Mouse (Mus musculus) urinary bladder, postnatal 10 days (tissue): ENCODE results near the gene Akr1d1.

Source experiments
- DNase-seq: peaks from one replicate; pipeline ENCODE4 v3.0.0; 2022; ENCODE audit warnings: low spot score

Akr1d1 gene

GRCm38 (mm10) chr6:37529940-37530339 is at the start of gene Akr1d1:
TSS of gene Akr1d1 (plus strand) at chr6:37530173.
- no peak for DNase-seq

GRCm38 (mm10) chr6:37481147-37481546 is 48.8 kb upstream of the Akr1d1 start:
- DNase-seq, result no peak

DNA sequence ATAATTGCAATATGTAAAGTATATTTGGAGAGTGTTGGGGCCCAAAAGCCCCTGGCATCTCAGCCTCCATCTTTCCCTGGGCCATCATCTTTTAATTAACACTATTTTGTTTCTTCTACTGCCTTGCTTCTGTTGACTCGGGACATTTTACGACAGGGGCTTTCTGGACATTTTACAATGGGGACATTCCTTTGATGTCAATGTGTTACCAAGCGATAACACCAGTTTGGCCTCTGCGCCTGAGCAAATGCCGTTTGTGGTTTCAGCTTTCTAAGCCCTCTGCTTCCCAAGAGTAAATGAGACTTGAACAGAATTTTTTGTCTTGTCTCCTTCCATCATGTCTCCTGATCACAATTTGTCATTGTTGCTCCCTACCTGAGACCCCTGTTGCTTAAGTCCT is 46.7 kb upstream of the Akr1d1 start:
- DNase-seq, result no peak

GRCm38 (mm10) chr6:37484588-37485070 is 45.3 kb upstream of the Akr1d1 start:
- no peak for DNase-seq

DNA sequence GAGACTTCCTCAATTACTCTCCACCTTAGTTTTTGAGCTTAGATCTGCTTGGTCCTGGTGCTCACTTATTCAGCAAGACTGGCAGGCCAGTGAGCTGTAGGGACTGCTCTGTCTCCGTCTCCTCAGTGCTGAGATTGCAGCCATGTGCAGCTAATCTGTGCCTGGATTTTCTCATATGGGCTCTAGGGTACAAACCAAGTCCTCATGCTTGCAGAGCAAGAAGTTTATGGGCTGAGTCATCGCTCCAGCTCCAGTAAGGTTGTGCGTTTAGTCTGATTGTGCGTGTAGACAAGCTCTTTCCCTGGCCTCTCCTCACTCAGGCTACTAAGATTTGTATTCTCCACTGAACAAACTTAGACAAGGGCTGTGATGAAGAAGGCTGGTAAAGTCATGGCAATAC is 43.5 kb upstream of the Akr1d1 start:
- DNase-seq, result no peak

DNA sequence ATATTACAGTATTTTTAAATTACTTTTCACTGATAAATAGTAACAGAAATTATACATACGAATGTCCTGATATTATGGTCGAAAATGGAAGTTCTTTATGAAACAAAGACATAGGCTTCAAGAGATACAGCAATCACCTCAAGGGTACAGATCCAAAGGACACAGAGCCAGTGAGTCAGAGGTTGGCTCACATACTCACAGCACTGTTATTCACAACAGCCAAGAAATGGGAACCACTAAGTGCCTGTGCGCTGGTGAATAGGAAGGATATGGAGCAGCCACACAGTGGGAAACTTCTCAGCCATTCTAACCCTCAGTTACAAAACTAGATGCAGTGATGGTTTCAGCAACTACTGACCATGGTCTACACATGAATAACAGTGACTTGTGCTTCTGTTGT is 37.7 kb upstream of the Akr1d1 start:
- DNase-seq, result no peak

DNA sequence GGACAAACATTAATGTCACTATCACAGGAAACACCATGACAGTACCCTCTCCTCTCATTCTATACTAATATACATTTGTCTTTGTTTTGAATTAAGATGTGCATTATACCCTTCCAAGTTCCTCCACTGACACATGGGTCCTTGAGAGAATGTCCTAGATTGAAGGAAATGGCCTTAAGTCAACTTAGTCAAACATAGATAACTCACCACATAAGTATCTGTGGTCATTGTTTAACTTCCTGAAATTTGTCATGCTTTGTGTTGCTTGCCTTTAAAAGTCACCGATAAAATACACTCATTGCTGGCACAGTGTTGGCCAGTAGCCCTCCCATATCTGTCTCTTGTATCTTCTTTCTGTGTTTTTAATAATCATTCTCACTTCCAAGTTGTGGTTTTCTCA is 35.0 kb upstream of the Akr1d1 start:
- no peak for DNase-seq

- no peak for DNase-seq
Measured at GRCm38 (mm10) chr6:37496866-37497265, 33.1 kb upstream of the Akr1d1 start.

DNA sequence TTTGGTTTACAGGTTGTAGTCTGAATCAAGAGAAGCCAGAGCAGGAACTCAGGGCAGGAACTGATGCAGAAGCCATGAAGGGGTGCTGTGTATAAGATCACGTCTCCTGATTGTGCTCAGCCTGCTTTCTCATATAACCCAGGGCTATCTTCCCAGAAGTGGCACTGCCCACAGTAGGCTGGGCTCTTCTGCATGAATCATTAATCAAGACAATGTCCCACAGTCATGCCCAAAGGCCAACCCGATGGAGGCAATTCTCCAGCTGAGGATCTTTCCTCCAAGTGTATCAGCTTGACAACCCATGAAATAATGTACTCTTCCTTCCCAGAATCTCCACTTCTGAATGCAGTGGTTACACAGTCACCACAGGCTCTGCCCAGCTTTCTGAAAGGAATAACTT is 24.4 kb upstream of the Akr1d1 start:
- no peak for DNase-seq

- no peak for DNase-seq
Measured at GRCm38 (mm10) chr6:37506909-37507515, 23.0 kb upstream of the Akr1d1 start.

DNA sequence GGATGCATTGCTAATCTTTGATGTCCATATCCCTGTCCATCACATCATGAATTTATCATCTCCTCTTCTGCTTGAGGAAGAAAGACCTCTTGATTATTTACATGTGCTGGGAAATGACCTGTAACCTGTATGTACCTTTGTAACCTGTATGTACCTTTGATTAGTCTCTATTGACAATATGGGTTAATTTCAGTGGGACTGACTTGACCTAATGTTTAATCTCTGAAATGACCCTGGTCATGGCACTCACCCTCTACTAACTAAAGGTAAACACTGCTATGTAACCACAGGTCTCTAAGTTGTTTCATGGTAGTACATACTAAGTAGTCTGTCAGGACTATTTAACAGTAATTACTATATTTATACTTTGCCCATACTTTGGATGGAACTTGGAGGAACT is 19.2 kb upstream of the Akr1d1 start:
- DNase-seq, result no peak

DNA sequence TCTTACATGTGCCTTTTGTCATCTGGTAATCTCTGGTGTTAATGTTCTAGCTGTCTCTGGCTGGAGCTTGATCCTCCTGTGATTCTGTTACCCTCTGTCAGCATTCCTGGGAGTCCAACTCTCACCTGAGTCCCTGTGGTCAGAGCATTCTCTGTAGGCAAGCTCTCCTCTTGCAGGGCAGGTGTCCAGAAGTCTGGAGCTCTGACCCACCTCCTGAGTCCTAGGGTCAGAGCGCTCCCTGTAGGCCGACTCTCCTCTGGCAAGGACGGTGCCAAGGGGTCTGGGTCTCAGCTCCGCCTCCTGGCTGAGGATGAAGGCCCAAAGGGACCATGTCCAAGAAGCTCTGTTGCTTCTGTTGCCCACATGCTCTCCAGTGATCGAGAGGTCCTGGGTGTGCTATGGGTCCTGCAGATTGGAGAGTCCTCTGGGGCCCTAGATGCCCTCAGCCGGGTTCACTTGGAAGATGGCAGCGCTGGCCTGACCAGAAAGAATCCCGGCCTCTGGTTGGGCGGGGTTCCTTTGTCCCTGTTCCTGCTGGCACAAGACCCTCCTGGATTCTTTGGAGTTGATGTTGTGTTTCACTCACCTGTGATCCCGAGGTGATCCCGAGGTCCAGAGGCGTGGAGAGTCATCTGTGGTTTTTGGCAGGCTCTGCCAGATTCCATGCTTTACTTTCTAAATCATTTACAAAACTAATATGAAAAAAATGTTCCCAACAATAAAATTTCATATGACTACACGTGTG is 9.2 kb upstream of the Akr1d1 start:
- DNase-seq, result no peak

DNA sequence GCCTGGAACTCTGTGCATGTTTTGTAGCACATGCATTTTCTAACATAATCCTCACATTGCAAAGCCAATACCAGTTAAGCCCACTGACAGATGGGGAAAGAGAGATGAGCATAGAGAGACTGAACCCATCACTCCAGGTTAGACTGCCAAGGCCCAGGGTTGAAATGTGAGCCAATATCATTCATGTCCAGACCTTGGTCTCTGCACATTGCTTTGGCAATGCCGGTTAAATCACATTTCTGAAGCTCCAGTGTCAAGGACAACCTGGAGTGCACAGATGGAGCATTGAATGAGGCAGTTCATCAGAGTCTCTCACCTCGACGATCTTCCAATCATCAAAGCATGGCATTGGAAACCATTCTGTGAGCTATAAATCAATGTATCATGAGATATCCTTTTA is 2.1 kb downstream of the Akr1d1 start:
- DNase-seq, result no peak

GRCm38 (mm10) chr6:37536831-37537230 is 6.9 kb downstream of the Akr1d1 start:
- DNase-seq, result no peak

DNA sequence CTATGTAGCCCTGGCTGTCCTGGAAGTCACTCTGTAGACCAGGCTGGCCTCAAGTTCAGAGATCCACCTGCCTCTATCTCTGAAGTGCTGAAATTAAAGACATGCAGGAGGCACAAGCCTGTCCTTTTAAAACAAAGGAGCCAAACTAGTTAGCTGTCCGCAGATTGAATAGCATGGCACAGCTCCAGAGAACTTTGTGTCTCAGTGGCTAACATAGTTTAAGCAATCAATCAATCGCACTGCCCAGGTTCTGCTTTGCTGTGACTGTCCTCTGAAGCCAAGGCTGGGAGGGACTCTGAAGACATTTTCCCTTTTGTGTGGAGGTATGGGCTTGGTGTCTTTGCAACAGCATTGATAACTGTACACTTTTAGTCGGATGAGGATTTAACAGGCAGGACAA is 7.8 kb downstream of the Akr1d1 start:
- no peak for DNase-seq

DNA sequence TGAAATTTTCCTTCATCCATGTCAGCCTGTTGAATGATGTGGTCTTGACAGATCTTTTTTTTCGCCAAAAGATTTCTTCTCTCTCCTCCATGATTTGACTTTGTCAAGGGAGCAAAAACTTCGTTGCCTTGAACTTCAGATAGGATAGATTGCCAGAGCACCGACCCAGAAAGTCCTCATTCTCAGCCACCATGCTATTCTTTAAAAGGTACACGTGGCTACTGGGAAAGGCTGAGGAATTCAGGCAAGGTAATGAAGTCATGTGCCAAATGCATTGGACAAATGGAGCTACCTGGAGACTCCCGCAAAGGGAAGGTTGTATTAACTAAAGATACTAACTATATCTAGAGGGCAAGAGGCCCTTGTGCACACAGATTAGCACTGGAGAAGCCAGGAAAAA is 8.8 kb downstream of the Akr1d1 start:
- no peak for DNase-seq

DNA sequence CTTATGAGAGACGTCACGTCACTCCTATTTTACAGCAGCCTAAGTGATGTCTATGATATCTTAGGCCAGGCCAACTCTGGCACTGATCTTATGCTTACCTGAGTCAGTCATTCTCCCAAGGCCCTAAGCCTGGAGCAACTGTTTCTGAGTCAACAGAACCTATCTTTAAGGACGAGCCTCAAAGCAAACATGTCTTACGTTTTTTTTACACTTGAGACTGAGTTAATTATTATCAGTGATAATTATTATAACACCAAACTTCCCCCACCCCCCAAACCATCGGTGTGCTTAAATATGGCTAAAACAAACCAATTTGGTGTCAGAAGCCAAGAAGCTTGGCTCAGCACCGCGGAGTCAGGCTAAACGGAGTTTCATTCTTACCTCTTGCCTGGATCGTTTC is 9.4 kb downstream of the Akr1d1 start:
- DNase-seq, result no peak

DNA sequence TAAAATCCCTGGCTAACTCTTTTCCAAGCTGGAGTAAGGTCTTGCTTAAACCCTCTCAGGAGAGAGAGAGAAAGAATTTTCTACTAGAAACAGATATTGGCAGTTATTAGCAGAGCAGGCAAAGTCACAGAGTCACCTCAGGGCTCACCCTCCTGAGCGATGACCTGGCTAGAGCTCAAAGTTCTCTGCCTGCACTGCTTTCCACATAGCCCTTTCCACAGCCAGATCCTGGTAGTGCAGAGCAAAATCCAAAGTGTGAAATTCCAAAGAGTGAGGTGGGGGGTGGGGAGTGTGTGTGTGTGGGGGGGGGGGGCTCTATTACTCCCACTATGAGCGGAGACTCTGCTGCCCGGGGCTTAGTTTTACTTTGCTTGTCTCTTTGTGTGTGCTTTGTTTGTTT is 10.1 kb downstream of the Akr1d1 start:
- DNase-seq, result no peak

GRCm38 (mm10) chr6:37541171-37541570 is 11.2 kb downstream of the Akr1d1 start:
- DNase-seq, result no peak

DNA sequence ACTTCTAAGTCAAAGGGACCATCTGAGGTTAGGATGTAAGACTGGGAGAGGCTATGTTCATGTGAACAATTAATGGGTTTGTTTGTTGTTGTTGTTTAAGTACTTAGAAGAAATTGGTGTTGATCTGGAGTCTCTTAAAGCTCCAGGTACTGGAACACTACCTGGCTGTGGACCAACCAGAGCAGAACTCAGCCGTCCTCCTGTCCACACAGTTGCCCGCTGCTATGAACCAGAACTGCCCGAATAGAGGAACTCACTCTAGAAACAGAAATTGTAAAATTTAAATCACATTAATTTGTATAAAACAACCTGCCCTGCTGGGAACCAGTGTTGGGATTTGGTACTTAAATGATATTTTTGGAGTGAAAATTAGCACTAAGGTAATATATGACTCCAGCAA is 12.2 kb downstream of the Akr1d1 start:
- DNase-seq, result no peak

DNA sequence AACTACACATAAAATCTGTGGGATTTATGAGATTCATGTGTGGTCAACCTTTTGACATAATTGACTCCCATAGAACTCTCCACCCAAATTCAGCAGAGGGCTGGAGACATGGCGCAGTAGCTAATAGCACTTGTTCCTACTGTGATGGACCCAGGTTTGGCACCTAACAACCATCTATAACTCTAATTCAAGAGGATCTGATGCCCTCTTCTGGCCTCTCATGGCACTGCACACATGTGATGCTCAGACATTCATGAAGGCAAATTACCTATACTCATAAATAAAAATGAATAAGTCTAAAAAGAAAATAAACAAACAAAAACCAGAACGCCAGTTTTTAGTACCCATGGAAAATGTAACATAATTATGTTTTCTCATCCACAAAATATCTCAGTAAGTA is 22.8 kb downstream of the Akr1d1 start:
- no peak for DNase-seq

- DNase-seq, result no peak
Measured at GRCm38 (mm10) chr6:37553926-37554325, 24.0 kb downstream of the Akr1d1 start.

GRCm38 (mm10) chr6:37554327-37554726 is 24.4 kb downstream of the Akr1d1 start:
- DNase-seq, result no peak

GRCm38 (mm10) chr6:37563861-37564260 is 33.9 kb downstream of the Akr1d1 start:
- no peak for DNase-seq
